Mouse (Mus musculus): ENCODE results near the gene Snapc2. TPM values are rescaled to one million over a fixed set of nuclear protein-coding genes. Genes with fewer than 3 reads are reported as not detected.

Snapc2 gene
- polyA plus RNA-seq, 1 experiment from 2014 or later = 14.1 TPM

GRCm38 (mm10) chr8:4276111-4276465, 23.2 kb downstream of the Snapc2 start:
- peaks cover 9% of the 10 kb centered on the region for H3K4me1 ChIP-seq (ENCODE audit: control insufficient read depth, low read depth, low read length)
- peaks cover 3% of the 10 kb centered on the region; the same call in 1 of the 2 replicates for H3K36me3 ChIP-seq (ENCODE audit: control insufficient read depth, insufficient read depth)
- no peaks in the 10 kb centered on the region for H3K27me3 ChIP-seq (ENCODE audit: control insufficient read depth, insufficient read depth, low read depth, low read length)
- no peak for ATAC-seq (ENCODE audit: low read depth)
- H3K9ac ChIP-seq (ENCODE audit: low read depth, low read length) = peak overlapping the region; percentile 79
- whole genome bisulfite sequencing (ENCODE audit: insufficient replicate concordance) = 24% methylated on average over 9 of the region's 9 CpGs
- H3K4me2 ChIP-seq (ENCODE audit: low read depth, low read length) = peak overlapping the region; percentile 94
- peak overlapping the region; percentile 81 for H3K4me3 ChIP-seq (ENCODE audit: low read depth, low read length)
- peak overlapping the region; percentile 54; the same call in 1 of the 2 replicates for H3K27ac ChIP-seq (ENCODE audit: low read length)
- no peaks in the 10 kb centered on the region for H3K9me3 ChIP-seq (replicated peaks; ENCODE audit: control insufficient read depth, low read length)

- H3K4me1 ChIP-seq (ENCODE audit: control insufficient read depth, low read depth, low read length) = no peaks in the 10 kb centered on the region
- no peak overlapping the region for H3K4me3 ChIP-seq (ENCODE audit: low read depth, low read length)
- H3K27ac ChIP-seq (ENCODE audit: low read length) = no peak overlapping the region
- H3K9ac ChIP-seq (ENCODE audit: low read depth, low read length) = no peak overlapping the region
- 84% methylated on average over 5 of the region's 5 CpGs for WGBS (ENCODE audit: insufficient replicate concordance)
- no peak for ATAC-seq (ENCODE audit: low read depth)
- H3K4me2 ChIP-seq (ENCODE audit: low read depth, low read length) = no peak overlapping the region
- H3K27me3 ChIP-seq (ENCODE audit: control insufficient read depth, insufficient read depth, low read depth, low read length) = no peaks in the 10 kb centered on the region
- no peaks in the 10 kb centered on the region for H3K9me3 ChIP-seq (replicated peaks; ENCODE audit: control insufficient read depth, low read length)
- H3K36me3 ChIP-seq (ENCODE audit: control insufficient read depth, insufficient read depth) = peaks cover 26% of the 10 kb centered on the region
These were observed 39.9 kb downstream of the Snapc2 start for GRCm38 (mm10) chr8:4292738-4293137.

GRCm38 (mm10) chr8:4297822-4298221, 44.9 kb downstream of the Snapc2 start:
- Histone ChIP-seq H3K9me3 (replicated peaks; ENCODE audit: control insufficient read depth, low read length) (no peaks in the 10 kb centered on the region), H3K36me3 (ENCODE audit: control insufficient read depth, insufficient read depth) (peaks cover 32% of the 10 kb centered on the region), H3K27me3 (ENCODE audit: control insufficient read depth, insufficient read depth, low read depth, low read length) (no peaks in the 10 kb centered on the region), H3K4me3 (ENCODE audit: low read depth, low read length) (no peak overlapping the region), H3K4me2 (ENCODE audit: low read depth, low read length) (no peak overlapping the region), H3K27ac (ENCODE audit: low read length) (no peak overlapping the region), H3K9ac (ENCODE audit: low read depth, low read length) (no peak overlapping the region), H3K4me1 (ENCODE audit: control insufficient read depth, low read depth, low read length) (no peaks in the 10 kb centered on the region)
- 53% methylated on average over 4 of the region's 4 CpGs for WGBS (ENCODE audit: insufficient replicate concordance)
- no peak for ATAC-seq (ENCODE audit: low read depth)

- Histone ChIP-seq H3K27ac (ENCODE audit: low read length) (no peak overlapping the region), H3K4me2 (ENCODE audit: low read depth, low read length) (no peak overlapping the region), H3K36me3 (ENCODE audit: control insufficient read depth, insufficient read depth) (peaks cover 39% of the 10 kb centered on the region), H3K27me3 (ENCODE audit: control insufficient read depth, insufficient read depth, low read depth, low read length) (no peaks in the 10 kb centered on the region), H3K4me1 (ENCODE audit: control insufficient read depth, low read depth, low read length) (peaks cover 6% of the 10 kb centered on the region; the same call in 1 of the 2 replicates), H3K4me3 (ENCODE audit: low read depth, low read length) (no peak overlapping the region), H3K9me3 (replicated peaks; ENCODE audit: control insufficient read depth, low read length) (no peaks in the 10 kb centered on the region), H3K9ac (ENCODE audit: low read depth, low read length) (no peak overlapping the region)
- ATAC-seq (ENCODE audit: low read depth) = peak; percentile 83
- 28% methylated on average over 3 of the region's 3 CpGs for WGBS (ENCODE audit: insufficient replicate concordance)
These were observed 51.3 kb downstream of the Snapc2 start for GRCm38 (mm10) chr8:4304124-4304547.

Other genes with a start within 250 kb of the Snapc2 start
- 2.5 and 3.3 TPM in 2 replicates for gene Cd209f, start 147.2 kb upstream of the Snapc2 start, polyA plus RNA-seq (2015; fragmentation: Nextera tagmentation; extraction: Ambion mirVana)
- gene Cd209g, start 119.0 kb upstream of the Snapc2 start, polyA plus RNA-seq (2015; fragmentation: Nextera tagmentation; extraction: Ambion mirVana) = 0.12 and 0.21 TPM in 2 replicates
- 5.7 and 6.0 TPM in 2 replicates for gene Evi5l, start 86.5 kb upstream of the Snapc2 start, polyA plus RNA-seq (2015; fragmentation: Nextera tagmentation; extraction: Ambion mirVana)
- gene Prr36, start 35.6 kb upstream of the Snapc2 start, polyA plus RNA-seq (2015; fragmentation: Nextera tagmentation; extraction: Ambion mirVana) = 0.32 and 0.47 TPM in 2 replicates
- 0.30 and 0.38 TPM in 2 replicates for gene Lrrc8e, start 26.3 kb upstream of the Snapc2 start, polyA plus RNA-seq (2015; fragmentation: Nextera tagmentation; extraction: Ambion mirVana)
- gene Map2k7, start 14.3 kb upstream of the Snapc2 start, polyA plus RNA-seq (2015; fragmentation: Nextera tagmentation; extraction: Ambion mirVana) = 8.6 and 9.5 TPM in 2 replicates
- not detected in 2 replicates for gene Gm49320, start 14.2 kb upstream of the Snapc2 start, polyA plus RNA-seq (2015; fragmentation: Nextera tagmentation; extraction: Ambion mirVana)
- gene Tgfbr3l, start 4.9 kb upstream of the Snapc2 start, polyA plus RNA-seq (2015; fragmentation: Nextera tagmentation; extraction: Ambion mirVana) = 0.82 and 1.1 TPM in 2 replicates
- 1.3 and 1.5 TPM in 2 replicates for gene Ctxn1, start 6.2 kb downstream of the Snapc2 start, polyA plus RNA-seq (2015; fragmentation: Nextera tagmentation; extraction: Ambion mirVana)
- gene Timm44, start 22.8 kb downstream of the Snapc2 start, polyA plus RNA-seq (2015; fragmentation: Nextera tagmentation; extraction: Ambion mirVana) = 28.3 and 30.0 TPM in 2 replicates
- gene Ccl25, start 72.1 kb downstream of the Snapc2 start, polyA plus RNA-seq (2015; fragmentation: Nextera tagmentation; extraction: Ambion mirVana) = 5.3 and 6.5 TPM in 2 replicates
- gene Elavl1, start 72.3 kb downstream of the Snapc2 start, polyA plus RNA-seq (2015; fragmentation: Nextera tagmentation; extraction: Ambion mirVana) = 80.1 and 85.0 TPM in 2 replicates
- gene Cers4, start 239.9 kb downstream of the Snapc2 start, polyA plus RNA-seq (2015; fragmentation: Nextera tagmentation; extraction: Ambion mirVana) = 1.5 and 1.7 TPM in 2 replicates